Mouse (Mus musculus): ENCODE measurements around the gene Casp4. TPM values are rescaled to one million over a fixed set of nuclear protein-coding genes. Genes with fewer than 3 reads are reported as not detected.
A peak's percentile ranks its signal among the peaks of the same experiment; 100 is the strongest.

Gene Casp4
- polyA plus RNA-seq (2014; fragmentation: Nextera tagmentation; extraction: Ambion mirVana) = 0.73 and 0.78 TPM in 2 replicates

- no peak within 1 kb of the TSS for H3K4me3 ChIP-seq (ENCODE audit: low read depth, low read length)
- ATAC-seq (replicated peaks; ENCODE audit: low FRiP score) (0 out of 2 replicates have a peak, but pooled peaks have one; percentile 29), DNase-seq (ENCODE audit: low spot score) (no peak)
- no peak within 1 kb of the TSS for H3K27ac ChIP-seq (ENCODE audit: low read depth, low read length)
- no peaks in the 10 kb centered on the region for H3K4me1 ChIP-seq (replicated peaks; ENCODE audit: control insufficient read depth, insufficient read depth, low read length)
- no peak within 1 kb of the TSS for H3K9ac ChIP-seq (ENCODE audit: low read depth, low read length)
- H3K27me3 ChIP-seq (replicated peaks; ENCODE audit: control insufficient read depth, insufficient read depth, low read length) = no peaks in the 10 kb centered on the region
- no peaks in the 10 kb centered on the region for H3K36me3 ChIP-seq (ENCODE audit: control insufficient read depth, insufficient read depth, low read length)
- H3K9me3 ChIP-seq (ENCODE audit: control insufficient read depth, low read length) = no peaks in the 10 kb centered on the region
- WGBS = 48% methylated on average over 5 of the region's 5 CpGs
- no peak within 1 kb of the TSS for H3K4me2 ChIP-seq
Observed at GRCm38 (mm10) chr9:5308561-5308960, at the start of gene Casp4. TSS of gene Casp4 (plus strand) at chr9:5308828.

GRCm38 (mm10) chr9:5263951-5264475 is 44.6 kb upstream of the Casp4 start:
- Histone ChIP-seq H3K27me3 (replicated peaks; ENCODE audit: control insufficient read depth, insufficient read depth, low read length) (no peaks in the 10 kb centered on the region), H3K27ac (ENCODE audit: low read depth, low read length) (no peak overlapping the region), H3K9ac (ENCODE audit: low read depth, low read length) (no peak overlapping the region), H3K4me2 (no peak overlapping the region), H3K4me3 (ENCODE audit: low read depth, low read length) (no peak overlapping the region), H3K4me1 (replicated peaks; ENCODE audit: control insufficient read depth, insufficient read depth, low read length) (no peaks in the 10 kb centered on the region), H3K9me3 (ENCODE audit: control insufficient read depth, low read length) (no peaks in the 10 kb centered on the region), H3K36me3 (ENCODE audit: control insufficient read depth, insufficient read depth, low read length) (no peaks in the 10 kb centered on the region)
- no peak for DNase-seq (ENCODE audit: low spot score)
- WGBS = 84% methylated on average over 2 of the region's 2 CpGs
- ATAC-seq (replicated peaks; ENCODE audit: low FRiP score) = no peak

GRCm38 (mm10) chr9:5270274-5270673 is 38.4 kb upstream of the Casp4 start:
- ATAC-seq (replicated peaks; ENCODE audit: low FRiP score) = no peak
- no peak for DNase-seq (ENCODE audit: low spot score)
- no peak overlapping the region for H3K4me3 ChIP-seq (ENCODE audit: low read depth, low read length)
- 75% methylated on average over 2 of the region's 2 CpGs for WGBS
- H3K27me3 ChIP-seq (replicated peaks; ENCODE audit: control insufficient read depth, insufficient read depth, low read length) = no peaks in the 10 kb centered on the region
- no peak overlapping the region for H3K27ac ChIP-seq (ENCODE audit: low read depth, low read length)
- no peaks in the 10 kb centered on the region for H3K9me3 ChIP-seq (ENCODE audit: control insufficient read depth, low read length)
- no peaks in the 10 kb centered on the region for H3K36me3 ChIP-seq (ENCODE audit: control insufficient read depth, insufficient read depth, low read length)
- no peaks in the 10 kb centered on the region for H3K4me1 ChIP-seq (replicated peaks; ENCODE audit: control insufficient read depth, insufficient read depth, low read length)
- no peak overlapping the region for H3K4me2 ChIP-seq
- H3K9ac ChIP-seq (ENCODE audit: low read depth, low read length) = no peak overlapping the region

- Histone ChIP-seq H3K27me3 (replicated peaks; ENCODE audit: control insufficient read depth, insufficient read depth, low read length) (no peaks in the 10 kb centered on the region), H3K9ac (ENCODE audit: low read depth, low read length) (no peak overlapping the region), H3K9me3 (ENCODE audit: control insufficient read depth, low read length) (no peaks in the 10 kb centered on the region), H3K4me3 (ENCODE audit: low read depth, low read length) (no peak overlapping the region), H3K36me3 (ENCODE audit: control insufficient read depth, insufficient read depth, low read length) (no peaks in the 10 kb centered on the region), H3K27ac (ENCODE audit: low read depth, low read length) (no peak overlapping the region), H3K4me2 (no peak overlapping the region), H3K4me1 (replicated peaks; ENCODE audit: control insufficient read depth, insufficient read depth, low read length) (no peaks in the 10 kb centered on the region)
- ATAC-seq (replicated peaks; ENCODE audit: low FRiP score) (no peak), DNase-seq (ENCODE audit: low spot score) (no peak)
- 76% methylated on average over 1 of the region's 1 CpGs for WGBS
Observed at GRCm38 (mm10) chr9:5270884-5271283, 37.7 kb upstream of the Casp4 start.

- no peak for DNase-seq (ENCODE audit: low spot score)
- Histone ChIP-seq H3K4me1 (replicated peaks; ENCODE audit: control insufficient read depth, insufficient read depth, low read length) (no peaks in the 10 kb centered on the region), H3K36me3 (ENCODE audit: control insufficient read depth, insufficient read depth, low read length) (no peaks in the 10 kb centered on the region), H3K4me3 (ENCODE audit: low read depth, low read length) (no peak overlapping the region), H3K27me3 (replicated peaks; ENCODE audit: control insufficient read depth, insufficient read depth, low read length) (no peaks in the 10 kb centered on the region), H3K9ac (ENCODE audit: low read depth, low read length) (no peak overlapping the region), H3K27ac (ENCODE audit: low read depth, low read length) (no peak overlapping the region), H3K9me3 (ENCODE audit: control insufficient read depth, low read length) (no peaks in the 10 kb centered on the region), H3K4me2 (no peak overlapping the region)
- 65% methylated on average over 6 of the region's 6 CpGs for WGBS
- ATAC-seq (replicated peaks; ENCODE audit: low FRiP score) = no peak
Observed at GRCm38 (mm10) chr9:5271334-5271845, 37.2 kb upstream of the Casp4 start.

GRCm38 (mm10) chr9:5286071-5286470 is 22.6 kb upstream of the Casp4 start:
- WGBS = 76% methylated on average over 2 of the region's 2 CpGs
- Histone ChIP-seq H3K27me3 (replicated peaks; ENCODE audit: control insufficient read depth, insufficient read depth, low read length) (no peaks in the 10 kb centered on the region), H3K27ac (ENCODE audit: low read depth, low read length) (no peak overlapping the region), H3K9me3 (ENCODE audit: control insufficient read depth, low read length) (no peaks in the 10 kb centered on the region), H3K36me3 (ENCODE audit: control insufficient read depth, insufficient read depth, low read length) (no peaks in the 10 kb centered on the region), H3K4me3 (ENCODE audit: low read depth, low read length) (no peak overlapping the region), H3K4me1 (replicated peaks; ENCODE audit: control insufficient read depth, insufficient read depth, low read length) (no peaks in the 10 kb centered on the region), H3K4me2 (no peak overlapping the region), H3K9ac (ENCODE audit: low read depth, low read length) (no peak overlapping the region)
- ATAC-seq (replicated peaks; ENCODE audit: low FRiP score) (no peak), DNase-seq (ENCODE audit: low spot score) (no peak)

- no peak for ATAC-seq (replicated peaks; ENCODE audit: low FRiP score)
- no peak overlapping the region for H3K4me3 ChIP-seq (ENCODE audit: low read depth, low read length)
Observed at GRCm38 (mm10) chr9:5286597-5286996, 22.0 kb upstream of the Casp4 start.

GRCm38 (mm10) chr9:5296354-5297237 is 12.0 kb upstream of the Casp4 start:
- WGBS = 61% methylated on average over 2 of the region's 2 CpGs
- Histone ChIP-seq H3K9me3 (ENCODE audit: control insufficient read depth, low read length) (no peaks in the 10 kb centered on the region), H3K4me1 (replicated peaks; ENCODE audit: control insufficient read depth, insufficient read depth, low read length) (no peaks in the 10 kb centered on the region), H3K27me3 (replicated peaks; ENCODE audit: control insufficient read depth, insufficient read depth, low read length) (no peaks in the 10 kb centered on the region), H3K36me3 (ENCODE audit: control insufficient read depth, insufficient read depth, low read length) (no peaks in the 10 kb centered on the region), H3K4me3 (ENCODE audit: low read depth, low read length) (no peak overlapping the region), H3K27ac (ENCODE audit: low read depth, low read length) (no peak overlapping the region), H3K9ac (ENCODE audit: low read depth, low read length) (no peak overlapping the region), H3K4me2 (no peak overlapping the region)
- DNase-seq (ENCODE audit: low spot score) = no peak
- ATAC-seq (replicated peaks; ENCODE audit: low FRiP score) = no peak

More at GRCm38 (mm10) chr9:5286597-5286996, 22.0 kb upstream of the Casp4 start:
- no peaks in the 10 kb centered on the region for H3K4me1 ChIP-seq (replicated peaks; ENCODE audit: control insufficient read depth, insufficient read depth, low read length)
- DNase-seq (ENCODE audit: low spot score) = no peak
- no peak overlapping the region for H3K9ac ChIP-seq (ENCODE audit: low read depth, low read length)
- H3K27ac ChIP-seq (ENCODE audit: low read depth, low read length) = no peak overlapping the region
- no peaks in the 10 kb centered on the region for H3K36me3 ChIP-seq (ENCODE audit: control insufficient read depth, insufficient read depth, low read length)
- no peaks in the 10 kb centered on the region for H3K27me3 ChIP-seq (replicated peaks; ENCODE audit: control insufficient read depth, insufficient read depth, low read length)
- no peak overlapping the region for H3K4me2 ChIP-seq
- H3K9me3 ChIP-seq (ENCODE audit: control insufficient read depth, low read length) = no peaks in the 10 kb centered on the region
